Mouse (Mus musculus): Measurements from ENCODE around the gene Phlpp1. TPM values are rescaled to one million over a fixed set of nuclear protein-coding genes. Genes with fewer than 3 reads are reported as not detected.
A peak's percentile ranks its signal among the peaks of the same experiment; 100 is the strongest.

The Phlpp1 gene
- polyA plus RNA-seq, 1 experiment from 2014 or later, result 9.8 TPM

GRCm38 (mm10) chr1:106277286-106277685 is 105.7 kb downstream of the Phlpp1 start:
- WGBS, result 52% methylated on average over 4 of the region's 4 CpGs
- ATAC-seq (ENCODE audit: low FRiP score), result peak; percentile 69

GRCm38 (mm10) chr1:106278552-106279060 is 107.1 kb downstream of the Phlpp1 start:
- Histone ChIP-seq H3K4me1 (replicated peaks; ENCODE audit: control insufficient read depth, insufficient read depth, low read length) (0 out of 2 replicates have a peak, but pooled peaks cover 3% of the 10 kb centered on the region), H3K4me2 (replicated peaks; ENCODE audit: low read depth, low read length) (no peak overlapping the region), H3K36me3 (ENCODE audit: control insufficient read depth, insufficient read depth, low read length) (no peaks in the 10 kb centered on the region), H3K27me3 (ENCODE audit: control insufficient read depth, insufficient read depth, low read length) (no peaks in the 10 kb centered on the region), H3K9me3 (ENCODE audit: control insufficient read depth, low read length) (no peaks in the 10 kb centered on the region), H3K4me3 (ENCODE audit: low read depth, low read length) (no peak overlapping the region), H3K27ac (ENCODE audit: low read depth, low read length) (no peak overlapping the region), H3K9ac (ENCODE audit: low read depth, low read length) (no peak overlapping the region)
- ATAC-seq (ENCODE audit: low FRiP score) (no peak), DNase-seq (ENCODE audit: low spot score) (no peak)
- WGBS, result 84% methylated on average over 5 of the region's 5 CpGs

More at GRCm38 (mm10) chr1:106277286-106277685, 105.7 kb downstream of the Phlpp1 start:
- Histone ChIP-seq H3K36me3 (ENCODE audit: control insufficient read depth, insufficient read depth, low read length) (no peaks in the 10 kb centered on the region), H3K9ac (ENCODE audit: low read depth, low read length) (no peak overlapping the region), H3K4me1 (replicated peaks; ENCODE audit: control insufficient read depth, insufficient read depth, low read length) (0 out of 2 replicates have a peak, but pooled peaks cover 3% of the 10 kb centered on the region), H3K27me3 (ENCODE audit: control insufficient read depth, insufficient read depth, low read length) (no peaks in the 10 kb centered on the region), H3K27ac (ENCODE audit: low read depth, low read length) (no peak overlapping the region), H3K4me2 (replicated peaks; ENCODE audit: low read depth, low read length) (no peak overlapping the region), H3K9me3 (ENCODE audit: control insufficient read depth, low read length) (no peaks in the 10 kb centered on the region), H3K4me3 (ENCODE audit: low read depth, low read length) (no peak overlapping the region)
- no peak for DNase-seq (ENCODE audit: low spot score)

- 0 out of 2 replicates have a peak, but pooled peaks cover 3% of the 10 kb centered on the region for H3K4me1 ChIP-seq (replicated peaks; ENCODE audit: control insufficient read depth, insufficient read depth, low read length)
- H3K27ac ChIP-seq (ENCODE audit: low read depth, low read length), result no peak overlapping the region
- WGBS, result 81% methylated on average over 2 of the region's 2 CpGs
- no peak for DNase-seq (ENCODE audit: low spot score)
- H3K4me3 ChIP-seq (ENCODE audit: low read depth, low read length), result no peak overlapping the region
- no peaks in the 10 kb centered on the region for H3K27me3 ChIP-seq (ENCODE audit: control insufficient read depth, insufficient read depth, low read length)
- H3K9me3 ChIP-seq (ENCODE audit: control insufficient read depth, low read length), result no peaks in the 10 kb centered on the region
- no peak overlapping the region for H3K9ac ChIP-seq (ENCODE audit: low read depth, low read length)
- ATAC-seq (ENCODE audit: low FRiP score), result no peak
- no peaks in the 10 kb centered on the region for H3K36me3 ChIP-seq (ENCODE audit: control insufficient read depth, insufficient read depth, low read length)
- no peak overlapping the region for H3K4me2 ChIP-seq (replicated peaks; ENCODE audit: low read depth, low read length)
These were observed 108.0 kb downstream of the Phlpp1 start for GRCm38 (mm10) chr1:106279404-106280123.

- no peak overlapping the region for H3K4me2 ChIP-seq (replicated peaks; ENCODE audit: low read depth, low read length)
- WGBS, result 79% methylated on average over 8 of the region's 8 CpGs
- ATAC-seq (ENCODE audit: low FRiP score), result no peak
- no peaks in the 10 kb centered on the region for H3K9me3 ChIP-seq (ENCODE audit: control insufficient read depth, low read length)
- no peak overlapping the region for H3K9ac ChIP-seq (ENCODE audit: low read depth, low read length)
- DNase-seq (ENCODE audit: low spot score), result no peak
- no peaks in the 10 kb centered on the region for H3K36me3 ChIP-seq (ENCODE audit: control insufficient read depth, insufficient read depth, low read length)
- H3K27ac ChIP-seq (ENCODE audit: low read depth, low read length), result no peak overlapping the region
- no peak overlapping the region for H3K4me3 ChIP-seq (ENCODE audit: low read depth, low read length)
- H3K27me3 ChIP-seq (ENCODE audit: control insufficient read depth, insufficient read depth, low read length), result no peaks in the 10 kb centered on the region
- 0 out of 2 replicates have a peak, but pooled peaks cover 3% of the 10 kb centered on the region for H3K4me1 ChIP-seq (replicated peaks; ENCODE audit: control insufficient read depth, insufficient read depth, low read length)
These were observed 108.8 kb downstream of the Phlpp1 start for GRCm38 (mm10) chr1:106280171-106280913.

GRCm38 (mm10) chr1:106286815-106287214 is 115.3 kb downstream of the Phlpp1 start:
- DNase-seq (ENCODE audit: low spot score) (no peak), ATAC-seq (ENCODE audit: low FRiP score) (no peak)
- no peaks in the 10 kb centered on the region for H3K4me1 ChIP-seq (replicated peaks; ENCODE audit: control insufficient read depth, insufficient read depth, low read length)
- no peaks in the 10 kb centered on the region for H3K27me3 ChIP-seq (ENCODE audit: control insufficient read depth, insufficient read depth, low read length)
- H3K27ac ChIP-seq (ENCODE audit: low read depth, low read length), result no peak overlapping the region
- 98% methylated on average over 7 of the region's 7 CpGs for WGBS
- no peak overlapping the region for H3K4me2 ChIP-seq (replicated peaks; ENCODE audit: low read depth, low read length)
- H3K4me3 ChIP-seq (ENCODE audit: low read depth, low read length), result no peak overlapping the region
- H3K36me3 ChIP-seq (ENCODE audit: control insufficient read depth, insufficient read depth, low read length), result no peaks in the 10 kb centered on the region
- H3K9me3 ChIP-seq (ENCODE audit: control insufficient read depth, low read length), result no peaks in the 10 kb centered on the region
- H3K9ac ChIP-seq (ENCODE audit: low read depth, low read length), result no peak overlapping the region

- H3K27ac ChIP-seq (ENCODE audit: low read depth, low read length), result no peak overlapping the region
- DNase-seq (ENCODE audit: low spot score) (no peak), ATAC-seq (ENCODE audit: low FRiP score) (no peak)
- no peaks in the 10 kb centered on the region for H3K27me3 ChIP-seq (ENCODE audit: control insufficient read depth, insufficient read depth, low read length)
- H3K4me2 ChIP-seq (replicated peaks; ENCODE audit: low read depth, low read length), result no peak overlapping the region
- H3K9ac ChIP-seq (ENCODE audit: low read depth, low read length), result no peak overlapping the region
- H3K36me3 ChIP-seq (ENCODE audit: control insufficient read depth, insufficient read depth, low read length), result no peaks in the 10 kb centered on the region
- WGBS, result 87% methylated on average over 5 of the region's 5 CpGs
- H3K4me1 ChIP-seq (replicated peaks; ENCODE audit: control insufficient read depth, insufficient read depth, low read length), result no peaks in the 10 kb centered on the region
- H3K9me3 ChIP-seq (ENCODE audit: control insufficient read depth, low read length), result no peaks in the 10 kb centered on the region
- no peak overlapping the region for H3K4me3 ChIP-seq (ENCODE audit: low read depth, low read length)
These were observed 117.5 kb downstream of the Phlpp1 start for GRCm38 (mm10) chr1:106289065-106289464.

GRCm38 (mm10) chr1:106289580-106289979 is 118.0 kb downstream of the Phlpp1 start:
- DNase-seq (ENCODE audit: low spot score) (no peak), ATAC-seq (ENCODE audit: low FRiP score) (no peak)
- no peaks in the 10 kb centered on the region for H3K9me3 ChIP-seq (ENCODE audit: control insufficient read depth, low read length)
- WGBS, result 95% methylated on average over 2 of the region's 2 CpGs
- no peak overlapping the region for H3K4me3 ChIP-seq (ENCODE audit: low read depth, low read length)
- H3K27me3 ChIP-seq (ENCODE audit: control insufficient read depth, insufficient read depth, low read length), result no peaks in the 10 kb centered on the region
- H3K4me2 ChIP-seq (replicated peaks; ENCODE audit: low read depth, low read length), result no peak overlapping the region
- no peaks in the 10 kb centered on the region for H3K36me3 ChIP-seq (ENCODE audit: control insufficient read depth, insufficient read depth, low read length)
- H3K27ac ChIP-seq (ENCODE audit: low read depth, low read length), result no peak overlapping the region
- no peaks in the 10 kb centered on the region for H3K4me1 ChIP-seq (replicated peaks; ENCODE audit: control insufficient read depth, insufficient read depth, low read length)
- H3K9ac ChIP-seq (ENCODE audit: low read depth, low read length), result no peak overlapping the region

- H3K4me1 ChIP-seq (replicated peaks; ENCODE audit: control insufficient read depth, insufficient read depth, low read length), result no peaks in the 10 kb centered on the region
- no peak overlapping the region for H3K27ac ChIP-seq (ENCODE audit: low read depth, low read length)
- ATAC-seq (ENCODE audit: low FRiP score) (no peak), DNase-seq (ENCODE audit: low spot score) (no peak)
- WGBS, result 91% methylated on average over 3 of the region's 3 CpGs
- no peaks in the 10 kb centered on the region for H3K27me3 ChIP-seq (ENCODE audit: control insufficient read depth, insufficient read depth, low read length)
- no peak overlapping the region for H3K4me3 ChIP-seq (ENCODE audit: low read depth, low read length)
- no peaks in the 10 kb centered on the region for H3K9me3 ChIP-seq (ENCODE audit: control insufficient read depth, low read length)
- H3K36me3 ChIP-seq (ENCODE audit: control insufficient read depth, insufficient read depth, low read length), result no peaks in the 10 kb centered on the region
- H3K4me2 ChIP-seq (replicated peaks; ENCODE audit: low read depth, low read length), result no peak overlapping the region
- H3K9ac ChIP-seq (ENCODE audit: low read depth, low read length), result no peak overlapping the region
These were observed 138.0 kb downstream of the Phlpp1 start for GRCm38 (mm10) chr1:106309394-106310039.

All from hindbrain, embryonic 11.5 days (tissue).